16 mouse cellular contexts compared by ENCODE assay signal in genomic region chr14:30907814-30908265, GRCm38 (mm10). TPM values are rescaled to one million over a fixed set of nuclear protein-coding genes. Genes with fewer than 3 reads are reported as not detected.
DNase-seq lines count a peak whose midpoint lies in the region; ATAC-seq and TF ChIP-seq lines count a peak whose summit lies in the region.
"Had no signal": no experiment of that assay in that cellular context is flagged by ENCODE, and none has a peak within 500 bp of the region (broad histone marks: within the 10 kb centered on the region; RNA-seq: fewer than 3 reads in every experiment).

No protein-coding gene starts in this region.

- no peak overlapping the region for H3K27ac ChIP-seq in liver, embryonic 12.5 days
- peak overlapping the region; percentile 68 for H3K27ac ChIP-seq in lung, postnatal 0 days (ENCODE audit: low read length)
- 0 out of 2 replicates have a peak overlapping the region, but pooled peaks have one; percentile 36 for H3K27ac ChIP-seq in stomach, postnatal 0 days (replicated peaks)
- no peak overlapping the region for H3K27ac ChIP-seq in heart, embryonic 12.5 days (ENCODE audit: poor library complexity, severe bottlenecking)
- H3K27ac ChIP-seq: forebrain, embryonic 10.5 days; midbrain, embryonic 15.5 days had no signal

- no peaks in the 10 kb centered on the region for H3K4me1 ChIP-seq in liver, embryonic 12.5 days
- peaks cover 7% of the 10 kb centered on the region; the same call in 1 of the 2 replicates for H3K4me1 ChIP-seq in lung, postnatal 0 days (ENCODE audit: insufficient read depth, low read depth, low read length)
- no peaks in the 10 kb centered on the region for H3K4me1 ChIP-seq in stomach, postnatal 0 days (replicated peaks; ENCODE audit: control insufficient read depth, insufficient read depth)
- H3K4me1 ChIP-seq in heart, embryonic 12.5 days (replicated peaks) = no peaks in the 10 kb centered on the region
- H3K4me1 ChIP-seq: forebrain, embryonic 10.5 days; midbrain, embryonic 15.5 days had no signal

- peak; percentile 96 for TF ChIP-seq EP300 in lung, postnatal 0 days (IDR thresholded peaks at IDR 0.05)
- no peak for TF ChIP-seq EP300 in stomach, postnatal 0 days (optimal IDR thresholded peaks at IDR 0.05)

- no peaks in the 10 kb centered on the region for H3K27me3 ChIP-seq in liver, embryonic 12.5 days (replicated peaks)
- H3K27me3 ChIP-seq in lung, postnatal 0 days (replicated peaks; ENCODE audit: insufficient read depth, low read length) = no peaks in the 10 kb centered on the region
- H3K27me3 ChIP-seq in stomach, postnatal 0 days (ENCODE audit: control insufficient read depth, insufficient read depth, low read length) = no peaks in the 10 kb centered on the region
- H3K27me3 ChIP-seq in heart, embryonic 12.5 days (replicated peaks) = no peaks in the 10 kb centered on the region
- H3K27me3 ChIP-seq: midbrain, embryonic 15.5 days had no signal

- peak; percentile 70 for ATAC-seq in liver, embryonic 12.5 days
- ATAC-seq in granulocyte monocyte progenitor cell, adult 5-6 weeks (replicated peaks; ENCODE audit: poor library complexity, severe bottlenecking) = peak; percentile 97
- ATAC-seq in lung, postnatal 0 days = peak; percentile 95
- ATAC-seq in stomach, postnatal 0 days (ENCODE audit: low FRiP score, low TSS enrichment) = peak; percentile 85
- no peak for ATAC-seq in heart, embryonic 12.5 days (ENCODE audit: insufficient number of reproducible peaks, low FRiP score)
- ATAC-seq: midbrain, embryonic 15.5 days had no signal

- TF ChIP-seq CTCF in lung, postnatal 0 days (IDR thresholded peaks at IDR 0.05) = peak; percentile 56
- TF ChIP-seq CTCF in stomach, postnatal 0 days (IDR thresholded peaks at IDR 0.05; ENCODE audit: low read depth) = peak; percentile 53

- DNase-seq in liver = no peak
- DNase-seq in lung, postnatal 0 days (ENCODE audit: low spot score) = peak; percentile 97
- DNase-seq in stomach, postnatal 0 days (ENCODE audit: low spot score) = peak; percentile 36
- no peak for DNase-seq in cerebellum, postnatal 36 days
- no peak for DNase-seq in cerebellum, adult 8-10 months
- DNase-seq: adrenal gland, postnatal 10 days; cerebellum, postnatal 25 days; kidney, adult 9 months; thymus, adult 18-20 months had no signal

- H3K4me3 ChIP-seq in liver, embryonic 12.5 days = no peak overlapping the region
- no peak overlapping the region for H3K4me3 ChIP-seq in lung, postnatal 0 days (ENCODE audit: low read depth, low read length)
- no peak overlapping the region for H3K4me3 ChIP-seq in stomach, postnatal 0 days (ENCODE audit: low read depth, low read length)
- H3K4me3 ChIP-seq in heart, embryonic 12.5 days = no peak overlapping the region
- H3K4me3 ChIP-seq: forebrain, embryonic 10.5 days; midbrain, embryonic 15.5 days had no signal

- WGBS in liver, embryonic 12.5 days (ENCODE audit: insufficient replicate concordance) = 52% methylated on average over 3 of the region's 3 CpGs
- 11% methylated on average over 3 of the region's 3 CpGs for WGBS in lung, postnatal 0 days
- 17% methylated on average over 3 of the region's 3 CpGs for WGBS in stomach, postnatal 0 days
- 78% methylated on average over 3 of the region's 3 CpGs for whole genome bisulfite sequencing in heart, embryonic 12.5 days

- no peaks in the 10 kb centered on the region for H3K36me3 ChIP-seq in liver, embryonic 12.5 days
- no peaks in the 10 kb centered on the region for H3K36me3 ChIP-seq in lung, postnatal 0 days (ENCODE audit: insufficient read depth, low read length)
- no peaks in the 10 kb centered on the region for H3K36me3 ChIP-seq in stomach, postnatal 0 days (ENCODE audit: control insufficient read depth, insufficient read depth, low read length)
- H3K36me3 ChIP-seq in heart, embryonic 12.5 days = no peaks in the 10 kb centered on the region
- H3K36me3 ChIP-seq: forebrain, embryonic 10.5 days; midbrain, embryonic 15.5 days had no signal

- no peaks in the 10 kb centered on the region for H3K9me3 ChIP-seq in liver, embryonic 12.5 days (replicated peaks)
- no peaks in the 10 kb centered on the region for H3K9me3 ChIP-seq in lung, postnatal 0 days (ENCODE audit: low read length)
- H3K9me3 ChIP-seq in stomach, postnatal 0 days (ENCODE audit: control insufficient read depth, low read length) = no peaks in the 10 kb centered on the region
- no peaks in the 10 kb centered on the region for H3K9me3 ChIP-seq in heart, embryonic 12.5 days (replicated peaks)
- H3K9me3 ChIP-seq: forebrain, embryonic 10.5 days; midbrain, embryonic 15.5 days had no signal

- H3K4me2 ChIP-seq in liver, embryonic 12.5 days = no peak overlapping the region
- H3K4me2 ChIP-seq in lung, postnatal 0 days (replicated peaks; ENCODE audit: low read depth, low read length) = no peak overlapping the region
- H3K4me2 ChIP-seq in stomach, postnatal 0 days (replicated peaks; ENCODE audit: low read depth) = no peak overlapping the region
- H3K4me2 ChIP-seq in heart, embryonic 12.5 days = no peak overlapping the region
- H3K4me2 ChIP-seq: midbrain, embryonic 15.5 days had no signal

- no peak overlapping the region for H3K9ac ChIP-seq in liver, embryonic 12.5 days
- H3K9ac ChIP-seq in lung, postnatal 0 days (replicated peaks; ENCODE audit: low read depth) = no peak overlapping the region
- H3K9ac ChIP-seq in stomach, postnatal 0 days (ENCODE audit: low read length) = no peak overlapping the region
- H3K9ac ChIP-seq in heart, embryonic 12.5 days = no peak overlapping the region
- H3K9ac ChIP-seq: midbrain, embryonic 15.5 days had no signal

RNA-seq across cellular contexts. Expression of gene Itih3, which starts 15.7 kb away (rescaled TPM):
- 74.1 and 74.2 TPM in 2 replicates for polyA plus RNA-seq in liver, embryonic 12.5 days (2016; fragmentation: Nextera tagmentation; extraction: Ambion mirVana)
- not detected in 2 replicates for total RNA-seq in granulocyte monocyte progenitor cell, adult 5-6 weeks (2014; fragmentation: Nextera tagmentation)
- not detected in 2 replicates for total RNA-seq in granulocyte monocyte progenitor cell, adult 5-6 weeks (2017)
- 2.2 and 2.5 TPM in 2 replicates for polyA plus RNA-seq in lung, postnatal 0 days (2015; fragmentation: Nextera tagmentation; extraction: Ambion mirVana)
- polyA plus RNA-seq in stomach, postnatal 0 days (2015; fragmentation: Nextera tagmentation; extraction: Ambion mirVana) = 2.1 and 5.1 TPM in 2 replicates
- 1.4 and 2.2 TPM in 2 replicates for polyA plus RNA-seq in heart, embryonic 12.5 days (2016; fragmentation: Nextera tagmentation; extraction: Ambion mirVana)

RNA-seq across cellular contexts. Expression of gene Itih4, which starts 21.6 kb away (rescaled TPM):
- polyA plus RNA-seq in liver, embryonic 12.5 days (2016; fragmentation: Nextera tagmentation; extraction: Ambion mirVana) = 8.8 and 9.2 TPM in 2 replicates
- total RNA-seq in granulocyte monocyte progenitor cell, adult 5-6 weeks (2014; fragmentation: Nextera tagmentation) = not detected in 2 replicates
- not detected in 2 replicates for total RNA-seq in granulocyte monocyte progenitor cell, adult 5-6 weeks (2017)
- polyA plus RNA-seq in lung, postnatal 0 days (2015; fragmentation: Nextera tagmentation; extraction: Ambion mirVana) = 6.7 and 7.9 TPM in 2 replicates
- 1.2 and 2.4 TPM in 2 replicates for polyA plus RNA-seq in stomach, postnatal 0 days (2015; fragmentation: Nextera tagmentation; extraction: Ambion mirVana)
- polyA plus RNA-seq in heart, embryonic 12.5 days (2016; fragmentation: Nextera tagmentation; extraction: Ambion mirVana) = 0.17 TPM in 1 of 2 replicates, not detected in the other
- polyA plus RNA-seq: forebrain, embryonic 10.5 days; midbrain, embryonic 15.5 days had no signal

RNA-seq across cellular contexts. Expression of gene Mustn1, which starts 28.8 kb away (rescaled TPM):
- 0.49 and 0.51 TPM in 2 replicates for polyA plus RNA-seq in liver, embryonic 12.5 days (2016; fragmentation: Nextera tagmentation; extraction: Ambion mirVana)
- total RNA-seq in granulocyte monocyte progenitor cell, adult 5-6 weeks (2014; fragmentation: Nextera tagmentation) = 2.9 TPM in 1 of 2 replicates, not detected in the other
- total RNA-seq in granulocyte monocyte progenitor cell, adult 5-6 weeks (2017) = 0.65 and 2.2 TPM in 2 replicates
- 30.5 and 36.6 TPM in 2 replicates for polyA plus RNA-seq in lung, postnatal 0 days (2015; fragmentation: Nextera tagmentation; extraction: Ambion mirVana)
- 29.2 and 32.3 TPM in 2 replicates for polyA plus RNA-seq in stomach, postnatal 0 days (2015; fragmentation: Nextera tagmentation; extraction: Ambion mirVana)
- 2.3 and 2.6 TPM in 2 replicates for polyA plus RNA-seq in heart, embryonic 12.5 days (2016; fragmentation: Nextera tagmentation; extraction: Ambion mirVana)

RNA-seq across cellular contexts. Expression of gene Itih1, which starts 35.2 kb away (rescaled TPM):
- 20.1 and 21.2 TPM in 2 replicates for polyA plus RNA-seq in liver, embryonic 12.5 days (2016; fragmentation: Nextera tagmentation; extraction: Ambion mirVana)
- not detected in 2 replicates for total RNA-seq in granulocyte monocyte progenitor cell, adult 5-6 weeks (2014; fragmentation: Nextera tagmentation)
- not detected in 2 replicates for total RNA-seq in granulocyte monocyte progenitor cell, adult 5-6 weeks (2017)
- polyA plus RNA-seq in lung, postnatal 0 days (2015; fragmentation: Nextera tagmentation; extraction: Ambion mirVana) = 0.81 and 1.1 TPM in 2 replicates
- polyA plus RNA-seq in stomach, postnatal 0 days (2015; fragmentation: Nextera tagmentation; extraction: Ambion mirVana) = 0.21 and 0.40 TPM in 2 replicates
- polyA plus RNA-seq in heart, embryonic 12.5 days (2016; fragmentation: Nextera tagmentation; extraction: Ambion mirVana) = 0.10 TPM in 1 of 2 replicates, not detected in the other
- total RNA-seq: left cerebral cortex, postnatal 25 days had no signal
- polyA plus RNA-seq: forebrain, embryonic 10.5 days; heart, embryonic 14.5 days; midbrain, embryonic 15.5 days had no signal

RNA-seq across cellular contexts. Expression of gene Nek4, which starts 43.3 kb away (rescaled TPM):
- 9.3 and 9.4 TPM in 2 replicates for polyA plus RNA-seq in liver, embryonic 12.5 days (2016; fragmentation: Nextera tagmentation; extraction: Ambion mirVana)
- total RNA-seq in granulocyte monocyte progenitor cell, adult 5-6 weeks (2014; fragmentation: Nextera tagmentation) = 7.8 and 12.9 TPM in 2 replicates
- 11.5 and 16.3 TPM in 2 replicates for total RNA-seq in granulocyte monocyte progenitor cell, adult 5-6 weeks (2017)
- polyA plus RNA-seq in lung, postnatal 0 days (2015; fragmentation: Nextera tagmentation; extraction: Ambion mirVana) = 4.7 and 4.9 TPM in 2 replicates
- polyA plus RNA-seq in stomach, postnatal 0 days (2015; fragmentation: Nextera tagmentation; extraction: Ambion mirVana) = 4.1 and 4.2 TPM in 2 replicates
- polyA plus RNA-seq in heart, embryonic 12.5 days (2016; fragmentation: Nextera tagmentation; extraction: Ambion mirVana) = 5.1 and 7.4 TPM in 2 replicates

Comparison
In these comparisons a context has a peak if more than half of its experiments do, and no peak if none do; other contexts are left out.
1. H3K27ac ChIP-seq: peak in lung, postnatal 0 days (single experiment) and stomach, postnatal 0 days (single experiment); none in liver, embryonic 12.5 days (single experiment) and heart, embryonic 12.5 days (single experiment).
2. DNase-seq: peak in lung, postnatal 0 days (single experiment) and stomach, postnatal 0 days (single experiment); none in liver (single experiment), cerebellum, postnatal 36 days (0 of 2) and cerebellum, adult 8-10 months (single experiment).
3. RNA of gene Itih3, which starts 15.7 kb away (polyA plus RNA-seq): 74.1 to 74.2 TPM in liver, embryonic 12.5 days; 2.2 to 2.5 TPM in lung, postnatal 0 days, 1.4 to 2.2 TPM in heart, embryonic 12.5 days and 2.1 to 5.1 TPM in stomach, postnatal 0 days; every median in the first group is over 10 times any median in the second.